Mouse (Mus musculus) intestine, postnatal 0 days (tissue): Measurements from ENCODE around the gene Opcml. TPM values are rescaled to one million over a fixed set of nuclear protein-coding genes. Genes with fewer than 3 reads are reported as not detected.

Experiments used
- ATAC-seq: fragments of 200-750 bp; cut with Nextera tagmentation; 2 replicates; pipeline ENCODE4 v1.8.0; 2017; ENCODE audit warnings: mild to moderate bottlenecking, moderate TSS enrichment, moderate library complexity
- H3K27ac ChIP-seq: fragments of 300-500 bp; sonication (generic); 2 replicates; pipeline ENCODE4 v1.5.1; 2014; ENCODE audit warnings: mild to moderate bottlenecking, low read depth, low read length, moderate library complexity
- H3K27me3 ChIP-seq: fragments of 300-500 bp; sonication (generic); replicated peaks from 2 replicates; pipeline ENCODE4 v1.6.1; 2014; ENCODE audit warnings: low read length, mixed read lengths; ENCODE audit not compliant: control insufficient read depth, insufficient read depth
- H3K36me3 ChIP-seq: fragments of 300-500 bp; sonication (generic); 2 replicates; pipeline ENCODE4 v1.6.1; 2014; ENCODE audit warnings: mild to moderate bottlenecking, moderate library complexity; ENCODE audit not compliant: control insufficient read depth, insufficient read depth
- H3K4me1 ChIP-seq: fragments of 300-500 bp; sonication (generic); replicated peaks from 2 replicates; pipeline ENCODE4 v1.6.1; 2014; ENCODE audit warnings: antibody characterized with exemption, low read length, mixed read lengths; ENCODE audit not compliant: control insufficient read depth, insufficient read depth
- H3K4me2 ChIP-seq: fragments of 300-500 bp; sonication (generic); replicated peaks from 2 replicates; pipeline ENCODE4 v1.6.1; 2014; ENCODE audit warnings: low read depth, mild to moderate bottlenecking, moderate library complexity
- H3K4me3 ChIP-seq: fragments of 300-500 bp; sonication (generic); 2 replicates; pipeline ENCODE4 v1.5.1; 2014; ENCODE audit warnings: low read depth, low read length
- H3K9ac ChIP-seq: fragments of 300-500 bp; sonication (generic); 2 replicates; pipeline ENCODE4 v1.6.1; 2014; ENCODE audit warnings: mild to moderate bottlenecking, low read depth, low read length
- H3K9me3 ChIP-seq: fragments of 300-500 bp; sonication (generic); 2 replicates; pipeline ENCODE4 v1.6.1; 2016; ENCODE audit warnings: mixed run types; ENCODE audit not compliant: control insufficient read depth
- CTCF ChIP-seq: sonication (generic); IDR thresholded peaks from 2 replicates; pipeline ENCODE4 v1.5.1; 2016; ENCODE audit warnings: low read depth, mild to moderate bottlenecking, control low read depth, antibody characterized with exemption, moderate library complexity
- WGBS: fragments of 180-500 bp; shearing (Covaris S2); extraction: QIAGEN DNeasy Blood & Tissue Kit; methylation state at CpG from one replicate; pipeline ENCODE4 v1.1.7; 2014; 5-methylcytosine and 5-hydroxymethylcytosine counted together
- polyA plus RNA-seq: library from polyadenylated mRNA; unstranded; fragments of >200 nt; fragmentation: Nextera tagmentation; extraction: Ambion mirVana; gene quantifications from 2 replicates; pipeline ENCODE4 v1.2.1, GENCODE M21; 2015

Opcml gene
- polyA plus RNA-seq, 1 experiment from 2014 or later: 1.7 TPM

- no peak for TF ChIP-seq CTCF
- Histone ChIP-seq H3K9me3 (no peaks in the 10 kb centered on the region), H3K4me1 (no peaks in the 10 kb centered on the region), H3K9ac (no peak overlapping the region), H3K27ac (no peak overlapping the region), H3K4me3 (no peak overlapping the region), H3K4me2 (no peak overlapping the region), H3K36me3 (no peaks in the 10 kb centered on the region), H3K27me3 (no peaks in the 10 kb centered on the region)
- WGBS: 83% methylated on average over 3 of the region's 3 CpGs
- no peak for ATAC-seq
Measured at GRCm38 (mm10) chr9:28149507-28149906, 358.9 kb downstream of the Opcml start.

DNA sequence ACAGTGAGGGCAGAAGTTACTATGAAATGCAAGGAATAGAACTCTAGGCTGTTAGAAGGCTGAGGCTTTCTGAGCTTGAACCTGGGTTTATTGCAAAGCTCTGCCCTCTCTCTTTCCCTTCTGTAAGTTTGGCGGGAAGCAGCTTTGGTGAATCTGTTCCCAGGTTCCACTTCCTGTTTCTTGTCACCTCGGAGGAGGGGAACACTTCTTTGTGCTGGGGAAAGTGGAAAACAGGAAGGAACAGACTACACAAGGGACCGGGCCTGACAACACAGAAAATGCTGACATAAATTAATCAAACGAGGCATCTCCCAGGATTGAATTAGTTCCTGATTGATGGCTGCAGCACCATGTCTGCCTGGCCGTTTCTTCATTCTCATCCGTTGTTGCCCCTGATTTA, 363.2 kb downstream of the Opcml start:
- no peak for TF ChIP-seq CTCF
- Histone ChIP-seq H3K9me3 (no peaks in the 10 kb centered on the region), H3K4me2 (no peak overlapping the region), H3K27me3 (no peaks in the 10 kb centered on the region), H3K4me3 (no peak overlapping the region), H3K27ac (no peak overlapping the region), H3K36me3 (no peaks in the 10 kb centered on the region), H3K9ac (no peak overlapping the region), H3K4me1 (no peaks in the 10 kb centered on the region)
- WGBS: 61% methylated on average over 6 of the region's 6 CpGs
- ATAC-seq: no peak

DNA sequence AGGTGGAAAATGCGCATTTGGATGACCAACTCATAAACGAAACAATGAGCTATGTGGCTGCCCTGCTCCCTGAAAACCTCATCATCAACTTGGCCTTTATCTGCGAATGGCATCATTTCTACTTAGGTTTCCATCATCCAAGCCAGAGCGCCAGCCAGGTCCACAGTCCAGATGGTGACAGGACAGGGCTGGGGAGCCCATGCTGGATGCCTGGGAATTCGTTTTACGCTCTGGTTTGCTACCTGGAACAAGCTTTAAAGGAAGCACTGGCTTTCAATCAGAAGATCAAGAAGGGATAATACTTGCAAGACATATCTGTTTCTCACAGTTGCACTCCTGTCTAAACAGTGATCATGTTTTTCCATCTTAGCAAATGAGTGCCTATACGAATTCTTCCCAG, 366.5 kb downstream of the Opcml start:
- no peak overlapping the region for H3K27ac ChIP-seq
- WGBS: 71% methylated on average over 7 of the region's 7 CpGs
- no peak for ATAC-seq
- H3K9me3 ChIP-seq: no peaks in the 10 kb centered on the region
- no peak overlapping the region for H3K4me2 ChIP-seq
- H3K9ac ChIP-seq: no peak overlapping the region
- H3K4me1 ChIP-seq: no peaks in the 10 kb centered on the region
- no peak overlapping the region for H3K4me3 ChIP-seq
- no peaks in the 10 kb centered on the region for H3K36me3 ChIP-seq
- no peak for TF ChIP-seq CTCF
- H3K27me3 ChIP-seq: no peaks in the 10 kb centered on the region

- Histone ChIP-seq H3K36me3 (no peaks in the 10 kb centered on the region), H3K27me3 (no peaks in the 10 kb centered on the region), H3K4me2 (no peak overlapping the region), H3K4me1 (no peaks in the 10 kb centered on the region), H3K27ac (no peak overlapping the region), H3K9me3 (no peaks in the 10 kb centered on the region), H3K9ac (no peak overlapping the region), H3K4me3 (no peak overlapping the region)
- 93% methylated on average over 1 of the region's 1 CpGs for WGBS
- no peak for TF ChIP-seq CTCF
- ATAC-seq: no peak
Measured at GRCm38 (mm10) chr9:28160953-28161352, 370.4 kb downstream of the Opcml start.

DNA sequence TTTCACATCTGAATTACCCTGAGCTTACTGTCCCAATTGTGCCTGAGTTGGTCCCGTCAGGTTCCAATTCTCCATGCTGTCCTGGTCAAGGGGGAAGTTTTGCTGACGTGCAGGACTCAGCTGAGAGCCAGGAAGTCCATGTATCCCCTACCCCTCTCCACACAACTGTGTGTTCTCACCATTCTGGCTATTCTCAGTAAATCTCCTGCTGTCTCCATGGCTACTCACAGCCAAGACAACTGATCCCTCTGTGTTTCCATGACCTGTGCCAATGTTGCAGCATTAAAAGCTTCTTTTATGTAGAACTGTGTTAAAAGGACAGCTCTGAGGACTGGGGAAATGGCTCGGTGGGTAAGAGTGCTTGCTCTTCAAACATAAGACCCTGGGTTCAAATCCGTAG, 373.4 kb downstream of the Opcml start:
- ATAC-seq: no peak
- H3K4me1 ChIP-seq: no peaks in the 10 kb centered on the region
- TF ChIP-seq CTCF: no peak
- no peak overlapping the region for H3K9ac ChIP-seq
- H3K36me3 ChIP-seq: no peaks in the 10 kb centered on the region
- no peak overlapping the region for H3K4me3 ChIP-seq
- no peaks in the 10 kb centered on the region for H3K9me3 ChIP-seq
- no peak overlapping the region for H3K4me2 ChIP-seq
- H3K27me3 ChIP-seq: no peaks in the 10 kb centered on the region
- H3K27ac ChIP-seq: no peak overlapping the region
- WGBS: 68% methylated on average over 4 of the region's 4 CpGs

GRCm38 (mm10) chr9:28171890-28172289, 381.3 kb downstream of the Opcml start:
- H3K4me2 ChIP-seq: no peak overlapping the region
- no peaks in the 10 kb centered on the region for H3K9me3 ChIP-seq
- no peak overlapping the region for H3K4me3 ChIP-seq
- TF ChIP-seq CTCF: peak; percentile 75
- no peaks in the 10 kb centered on the region for H3K27me3 ChIP-seq
- no peak overlapping the region for H3K27ac ChIP-seq
- 7% methylated on average over 6 of the region's 6 CpGs for WGBS
- no peak for ATAC-seq
- no peaks in the 10 kb centered on the region for H3K4me1 ChIP-seq
- no peak overlapping the region for H3K9ac ChIP-seq
- no peaks in the 10 kb centered on the region for H3K36me3 ChIP-seq

DNA sequence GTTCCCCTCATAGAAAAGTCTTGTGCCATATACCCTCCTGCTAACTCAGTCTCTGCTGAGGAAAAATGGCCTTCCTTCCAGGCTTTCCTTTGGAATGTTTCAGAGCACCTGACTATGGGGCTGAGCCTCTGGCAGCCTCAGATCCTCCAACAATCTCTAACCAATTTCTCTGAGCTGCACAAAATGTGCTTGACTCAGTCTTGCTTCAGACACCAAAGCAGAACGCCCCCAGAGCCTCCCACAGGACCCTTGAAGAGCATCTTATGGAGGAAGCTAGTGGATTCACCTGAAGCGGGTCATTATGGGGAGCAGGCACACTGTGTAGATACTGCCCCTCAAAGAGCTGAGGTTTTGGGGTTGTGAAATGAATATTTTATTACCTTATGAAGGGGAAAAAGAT, 386.5 kb downstream of the Opcml start:
- H3K4me3 ChIP-seq: no peak overlapping the region
- no peak overlapping the region for H3K4me2 ChIP-seq
- no peak overlapping the region for H3K27ac ChIP-seq
- no peak overlapping the region for H3K9ac ChIP-seq
- 82% methylated on average over 2 of the region's 2 CpGs for WGBS
- H3K4me1 ChIP-seq: no peaks in the 10 kb centered on the region
- H3K9me3 ChIP-seq: no peaks in the 10 kb centered on the region
- TF ChIP-seq CTCF: no peak
- no peaks in the 10 kb centered on the region for H3K27me3 ChIP-seq
- ATAC-seq: no peak
- H3K36me3 ChIP-seq: no peaks in the 10 kb centered on the region
